Mouse (Mus musculus) liver, postnatal 0 days (tissue): ENCODE data around the gene Sap30bp. TPM values are rescaled to one million over a fixed set of nuclear protein-coding genes. Genes with fewer than 3 reads are reported as not detected.

Experiments used
- ATAC-seq: fragments of 200-750 bp; cut with Nextera tagmentation; 2 replicates; pipeline ENCODE4 v1.8.0; 2017; ENCODE audit warnings: mild to moderate bottlenecking, moderate library complexity
- DNase-seq: peaks from one replicate; pipeline ENCODE4 v3.0.0-alpha.2; 2016
- H3K27ac ChIP-seq: fragments of 300-500 bp; sonication (generic); 2 replicates; pipeline ENCODE4 v1.5.1; 2014; ENCODE audit warnings: antibody characterized with exemption, moderate library complexity, mild to moderate bottlenecking, low read depth
- H3K27me3 ChIP-seq: fragments of 300-500 bp; sonication (generic); 2 replicates; pipeline ENCODE4 v1.6.1; 2014; ENCODE audit warnings: low read length, control low read depth, mixed read lengths; ENCODE audit not compliant: insufficient read depth
- H3K36me3 ChIP-seq: fragments of 300-500 bp; sonication (generic); replicated peaks from 2 replicates; pipeline ENCODE4 v1.6.1; 2014; ENCODE audit warnings: mild to moderate bottlenecking, control low read depth, low read length, moderate library complexity, mixed read lengths; ENCODE audit not compliant: insufficient read depth
- H3K4me1 ChIP-seq: fragments of 300-500 bp; sonication (generic); 2 replicates; pipeline ENCODE4 v1.6.1; 2014; ENCODE audit warnings: antibody characterized with exemption, mild to moderate bottlenecking, control low read depth; ENCODE audit not compliant: insufficient read depth
- H3K4me2 ChIP-seq: fragments of 300-500 bp; sonication (generic); 2 replicates; pipeline ENCODE4 v1.6.1; 2014; ENCODE audit warnings: low read depth, mild to moderate bottlenecking, low read length, moderate library complexity, mixed read lengths
- H3K4me3 ChIP-seq: fragments of 300-500 bp; sonication (generic); 2 replicates; pipeline ENCODE4 v1.5.1; 2014; ENCODE audit warnings: low read depth, low read length
- H3K9ac ChIP-seq: fragments of 300-500 bp; sonication (generic); replicated peaks from 2 replicates; pipeline ENCODE4 v1.6.1; 2014; ENCODE audit warnings: mild to moderate bottlenecking, moderate library complexity
- H3K9me3 ChIP-seq: fragments of 300-500 bp; sonication (generic); 2 replicates; pipeline ENCODE4 v1.6.1; 2016; ENCODE audit warnings: mild to moderate bottlenecking, control low read depth, low read length, mixed read lengths
- CTCF ChIP-seq: sonication (generic); IDR thresholded peaks from 2 replicates; pipeline ENCODE4 v1.5.1; 2016; ENCODE audit warnings: antibody characterized with exemption, low read depth
- EP300 ChIP-seq: IDR thresholded peaks from 2 replicates; pipeline ENCODE4 v1.6.1; 2016; ENCODE audit warnings: antibody characterized with exemption, low read depth, mild to moderate bottlenecking
- WGBS: fragments of 180-500 bp; shearing (Covaris S2); extraction: QIAGEN DNeasy Blood & Tissue Kit; methylation state at CpG from one replicate; pipeline ENCODE4 v1.1.7; 2014; ENCODE audit not compliant: insufficient replicate concordance; 5-methylcytosine and 5-hydroxymethylcytosine counted together
- polyA plus RNA-seq: library from polyadenylated mRNA; unstranded; fragments of >200 nt; fragmentation: Nextera tagmentation; extraction: Ambion mirVana; gene quantifications from 2 replicates; pipeline ENCODE4 v1.2.1, GENCODE M21; 2015

The Sap30bp gene
- polyA plus RNA-seq, 1 experiment from 2014 or later = 15.4 TPM

DNA sequence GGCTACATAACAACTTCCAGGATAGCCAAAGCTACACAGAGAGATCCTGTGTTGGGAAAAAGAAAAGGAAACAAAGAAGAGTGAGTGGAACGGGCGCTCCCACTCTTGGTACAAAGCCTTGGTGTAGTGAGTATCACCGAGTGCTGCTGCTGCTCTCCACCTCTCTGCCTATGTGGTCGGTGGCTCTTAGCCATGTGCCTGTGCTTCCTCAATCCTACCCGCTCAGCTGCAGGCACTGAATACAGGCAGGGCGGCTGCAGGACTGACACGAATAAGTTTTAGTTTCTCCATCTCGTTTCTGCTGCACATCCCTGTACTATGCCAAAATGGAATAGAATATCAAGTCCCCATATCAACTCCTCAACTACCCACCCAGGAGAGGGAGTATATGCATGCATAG is 4.1 kb upstream of the Sap30bp start:
- 81% methylated on average over 8 of the region's 8 CpGs for WGBS
- Histone ChIP-seq H3K4me3 (no peak overlapping the region), H3K4me2 (no peak overlapping the region), H3K4me1 (peaks cover 10% of the 10 kb centered on the region), H3K27me3 (no peaks in the 10 kb centered on the region), H3K36me3 (peaks cover 16% of the 10 kb centered on the region), H3K9ac (no peak overlapping the region), H3K27ac (no peak overlapping the region), H3K9me3 (no peaks in the 10 kb centered on the region)
- TF ChIP-seq EP300 = no peak
- TF ChIP-seq CTCF = no peak
- ATAC-seq (no peak), DNase-seq (no peak)

DNA sequence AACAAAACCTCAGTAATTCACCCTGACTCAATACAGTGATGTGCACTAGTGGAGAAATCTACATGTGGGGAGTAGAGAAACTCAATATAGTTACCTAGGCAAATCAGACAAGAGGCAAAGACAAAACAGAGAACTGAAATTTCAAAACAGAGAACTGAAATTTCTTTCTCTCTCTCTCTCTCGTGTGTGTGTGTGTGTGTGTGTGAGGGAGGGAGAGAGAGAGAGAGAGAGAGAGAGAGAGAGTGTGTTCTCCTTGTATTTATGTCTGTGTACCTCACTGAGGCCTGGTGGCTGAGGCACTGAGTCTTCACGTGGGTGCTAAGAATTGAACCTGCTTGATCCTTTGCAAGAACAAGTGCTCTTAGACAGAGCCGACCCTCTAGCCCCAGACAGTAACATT is 3.3 kb upstream of the Sap30bp start:
- H3K9ac ChIP-seq = no peak overlapping the region
- DNase-seq (no peak), ATAC-seq (no peak)
- no peak overlapping the region for H3K27ac ChIP-seq
- H3K27me3 ChIP-seq = no peaks in the 10 kb centered on the region
- no peak overlapping the region for H3K4me2 ChIP-seq
- whole genome bisulfite sequencing = 49% methylated on average over 3 of the region's 3 CpGs
- no peak for TF ChIP-seq EP300
- no peak for TF ChIP-seq CTCF
- no peak overlapping the region for H3K4me3 ChIP-seq
- H3K36me3 ChIP-seq = peaks cover 13% of the 10 kb centered on the region
- H3K4me1 ChIP-seq = peaks cover 18% of the 10 kb centered on the region
- H3K9me3 ChIP-seq = no peaks in the 10 kb centered on the region

DNA sequence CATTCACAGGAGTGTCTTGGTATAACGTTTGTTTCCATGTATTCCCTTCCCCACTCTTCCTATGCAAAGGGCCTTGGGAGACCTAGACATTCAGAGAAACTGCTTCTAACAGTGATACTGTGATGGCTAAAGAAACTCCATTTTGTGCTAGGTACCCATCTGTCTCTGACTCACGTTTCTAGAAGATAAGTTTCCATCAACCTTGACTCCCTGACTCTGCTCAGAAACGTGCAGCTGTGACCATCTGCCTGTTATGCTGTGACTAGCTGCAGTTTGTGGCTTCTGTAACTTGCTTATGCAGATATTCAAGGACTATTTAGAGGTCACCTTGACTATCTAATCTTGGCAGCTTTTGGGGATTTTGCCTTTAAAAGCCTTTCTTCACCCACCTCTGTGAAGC is 1.8 kb upstream of the Sap30bp start:
- H3K4me2 ChIP-seq = no peak overlapping the region
- H3K4me3 ChIP-seq = no peak overlapping the region
- H3K9me3 ChIP-seq = no peaks in the 10 kb centered on the region
- TF ChIP-seq CTCF (no peak), EP300 (no peak)
- H3K36me3 ChIP-seq = peaks cover 18% of the 10 kb centered on the region
- peaks cover 18% of the 10 kb centered on the region for H3K4me1 ChIP-seq
- WGBS = 70% methylated on average over 3 of the region's 3 CpGs
- no peak overlapping the region for H3K27ac ChIP-seq
- no peak for ATAC-seq
- no peaks in the 10 kb centered on the region for H3K27me3 ChIP-seq
- H3K9ac ChIP-seq = no peak overlapping the region
- DNase-seq = no peak

DNA sequence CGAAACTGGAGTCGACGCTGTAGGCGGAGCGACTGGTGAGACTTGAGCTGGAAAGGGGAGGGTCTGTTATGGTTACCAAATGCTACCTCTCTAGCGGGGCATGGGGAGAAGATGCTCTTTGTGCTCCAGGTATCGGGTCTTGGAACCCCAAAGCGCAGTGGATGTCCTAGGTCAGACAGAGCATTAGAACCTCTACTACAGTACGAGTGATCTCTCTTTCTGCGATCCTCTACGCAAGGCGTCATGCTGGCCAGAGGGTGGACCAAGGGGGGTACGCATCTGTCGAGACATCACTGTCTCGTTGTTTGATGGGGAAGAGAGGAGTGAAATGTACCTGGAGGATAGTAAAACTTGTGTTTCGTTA is 647 bp downstream of the Sap30bp start:
- Histone ChIP-seq H3K36me3 (peaks cover 25% of the 10 kb centered on the region), H3K4me1 (peaks cover 18% of the 10 kb centered on the region), H3K27me3 (no peaks in the 10 kb centered on the region), H3K4me3 (peak overlapping the region; percentile 88), H3K4me2 (peak overlapping the region; percentile 88), H3K9me3 (no peaks in the 10 kb centered on the region), H3K9ac (peak overlapping the region; percentile 82), H3K27ac (peak overlapping the region; percentile 52; the same call in 1 of the 2 replicates)
- TF ChIP-seq CTCF (no peak), EP300 (no peak)
- no peak for DNase-seq
- ATAC-seq = peak; percentile 43
- WGBS = under 1% methylated on average over 16 of the region's 16 CpGs

GRCm38 (mm10) chr11:115939690-115940329 is 6.7 kb downstream of the Sap30bp start:
- Histone ChIP-seq H3K4me2 (no peak overlapping the region), H3K9ac (no peak overlapping the region), H3K4me3 (no peak overlapping the region), H3K4me1 (peaks cover under 1% of the 10 kb centered on the region), H3K9me3 (no peaks in the 10 kb centered on the region), H3K27ac (no peak overlapping the region), H3K27me3 (no peaks in the 10 kb centered on the region), H3K36me3 (peaks cover 46% of the 10 kb centered on the region)
- DNase-seq = peak; percentile 66
- WGBS = 22% methylated on average over 6 of the region's 6 CpGs
- no peak for TF ChIP-seq EP300
- peak; percentile 86 for TF ChIP-seq CTCF
- ATAC-seq = peak; percentile 61; the same call in 1 of the 2 replicates

GRCm38 (mm10) chr11:115941980-115942379 is 8.9 kb downstream of the Sap30bp start:
- no peak overlapping the region for H3K4me3 ChIP-seq
- H3K9me3 ChIP-seq = no peaks in the 10 kb centered on the region
- ATAC-seq = no peak
- peaks cover 45% of the 10 kb centered on the region for H3K36me3 ChIP-seq
- no peak for DNase-seq
- no peaks in the 10 kb centered on the region for H3K27me3 ChIP-seq
- no peak overlapping the region for H3K27ac ChIP-seq
- 85% methylated on average over 7 of the region's 7 CpGs for WGBS
- H3K4me2 ChIP-seq = no peak overlapping the region
- TF ChIP-seq CTCF (peak; percentile 12; the same call in 1 of the 2 replicates), EP300 (no peak)
- H3K4me1 ChIP-seq = no peaks in the 10 kb centered on the region
- no peak overlapping the region for H3K9ac ChIP-seq

DNA sequence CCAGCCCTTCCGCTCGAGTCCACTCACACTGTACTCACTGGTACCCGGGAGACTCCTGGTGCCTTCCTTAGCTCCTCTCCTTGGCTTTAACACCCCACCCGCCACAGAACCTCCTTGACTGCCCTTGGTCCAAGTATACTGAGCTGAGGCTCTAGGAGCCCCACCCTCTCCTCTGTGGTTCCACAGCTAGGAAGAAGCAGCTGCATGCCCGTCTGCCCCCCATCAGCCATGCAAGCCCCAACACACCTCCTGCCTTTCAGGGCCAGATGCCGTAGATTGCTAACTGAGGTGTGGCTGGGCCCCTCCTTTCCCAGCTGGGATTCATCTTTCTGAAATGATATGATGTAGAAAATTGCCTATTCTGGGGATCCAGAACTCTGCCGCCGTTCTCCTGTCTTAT is 12.2 kb downstream of the Sap30bp start:
- Histone ChIP-seq H3K4me3 (no peak overlapping the region), H3K27me3 (no peaks in the 10 kb centered on the region), H3K36me3 (peaks cover 40% of the 10 kb centered on the region), H3K27ac (no peak overlapping the region), H3K9ac (no peak overlapping the region), H3K4me1 (no peaks in the 10 kb centered on the region), H3K9me3 (no peaks in the 10 kb centered on the region), H3K4me2 (no peak overlapping the region)
- WGBS = 87% methylated on average over 8 of the region's 8 CpGs
- DNase-seq (no peak), ATAC-seq (no peak)
- no peak for TF ChIP-seq CTCF
- no peak for TF ChIP-seq EP300
